Mouse (Mus musculus): ENCODE data around the gene Fam53a.

Gene Fam53a

DNA sequence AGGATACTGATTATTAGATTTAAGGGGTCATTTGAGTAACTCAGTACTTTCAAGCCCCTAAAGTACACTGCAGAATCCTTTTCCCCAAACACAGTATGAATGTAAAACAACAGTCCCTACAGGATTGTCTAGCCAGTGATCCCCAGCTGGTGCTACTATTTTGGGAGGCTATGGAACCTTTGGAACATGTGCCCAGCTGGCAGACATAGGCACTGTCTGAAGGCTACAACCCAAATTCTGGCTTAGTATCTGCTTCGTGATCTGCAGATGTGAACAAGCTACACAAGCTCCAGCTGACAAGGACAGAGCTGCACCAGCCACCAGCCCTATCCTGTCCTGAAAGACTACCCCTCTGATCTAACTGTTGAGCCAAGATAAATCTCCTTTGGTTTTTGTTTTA lies 3.1 kb upstream of the Fam53a start:
- no peak for DNase-seq (ENCODE audit: extremely low spot score, low spot score)

DNA sequence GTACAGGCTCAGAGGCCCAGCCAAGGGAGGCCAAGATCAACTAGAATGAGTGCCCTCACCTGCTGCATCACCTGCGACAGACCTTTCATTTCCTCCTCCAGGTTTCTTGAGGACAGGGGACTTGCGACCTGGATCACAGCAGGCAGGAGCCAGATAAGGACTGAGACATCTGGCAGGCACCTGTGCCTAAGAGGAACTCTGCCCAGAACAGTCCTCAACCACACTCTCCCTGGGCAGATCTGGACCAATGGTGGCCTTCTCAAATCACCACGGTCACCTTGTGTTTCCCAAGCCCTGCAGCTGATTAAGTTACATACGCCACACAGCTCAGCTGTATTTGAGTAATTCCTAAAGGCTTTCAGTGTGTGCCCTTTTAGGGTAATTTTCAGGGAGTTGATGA lies 1.2 kb upstream of the Fam53a start:
- DNase-seq (ENCODE audit: extremely low spot score, low spot score), result no peak

DNA sequence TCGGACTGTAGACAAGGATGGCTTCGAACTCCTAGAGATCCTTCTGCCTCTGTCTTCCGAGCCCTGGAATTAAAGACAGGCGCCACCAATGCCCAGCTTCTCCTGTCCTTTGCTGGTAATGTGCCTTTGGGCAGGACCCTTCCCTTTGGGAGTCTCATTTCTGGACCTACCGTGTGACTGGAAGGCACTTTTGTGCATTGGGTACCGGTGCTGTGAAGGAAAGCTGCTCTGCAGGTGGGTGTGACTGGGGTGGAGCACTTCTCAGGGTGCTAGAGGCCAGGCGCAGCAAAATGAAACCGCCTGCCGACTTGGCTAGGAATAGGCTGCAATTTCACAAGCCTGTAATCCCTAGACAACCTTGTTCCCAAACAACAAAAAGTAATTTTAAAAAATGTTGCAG lies 626 bp upstream of the Fam53a start:
- DNase-seq (ENCODE audit: extremely low spot score, low spot score), result no peak

DNA sequence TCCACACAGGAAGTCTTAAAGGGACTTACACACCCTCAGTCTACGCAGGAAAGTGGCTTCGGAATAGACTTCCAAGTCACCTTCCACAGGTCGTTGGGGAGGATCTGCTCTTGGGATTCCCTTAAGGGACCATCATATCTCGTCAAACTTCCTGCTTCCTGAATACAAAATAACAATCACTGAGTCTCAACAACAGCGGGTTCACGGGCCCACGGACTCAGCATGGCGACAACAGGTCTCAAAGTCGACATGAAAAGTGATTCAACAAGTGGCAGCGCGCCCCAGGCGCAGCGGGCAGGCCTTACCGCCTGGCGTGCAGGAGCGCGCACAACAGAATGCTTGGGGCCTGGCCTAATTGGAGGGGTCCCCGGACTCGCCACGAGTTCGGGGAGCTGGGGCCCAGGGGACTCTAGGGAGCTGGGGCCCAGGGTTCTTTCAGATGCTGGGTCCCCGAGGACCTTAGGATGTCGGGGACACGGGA lies 575 bp downstream of the Fam53a start:
- DNase-seq (ENCODE audit: extremely low spot score, low spot score), result no peak

DNA sequence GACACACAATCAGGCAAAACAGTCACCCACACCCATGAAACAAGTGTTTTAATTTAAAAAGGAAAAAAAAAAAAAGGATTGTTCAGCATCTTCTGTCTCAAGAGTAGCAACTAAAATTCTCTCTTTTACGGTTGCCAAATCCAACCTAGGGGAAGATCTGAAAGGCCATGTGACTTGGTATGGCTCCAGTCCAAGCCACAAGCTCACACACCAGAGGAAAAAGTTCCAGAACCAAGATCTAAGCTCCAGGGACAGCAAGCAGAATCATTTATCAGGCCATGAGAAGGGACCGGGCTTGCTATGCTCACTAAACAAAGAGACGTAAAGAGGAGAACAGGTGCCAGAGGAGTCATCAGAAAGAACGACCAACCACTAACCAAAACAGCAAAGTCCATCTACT lies 1.5 kb downstream of the Fam53a start:
- DNase-seq (ENCODE audit: extremely low spot score, low spot score), result no peak

DNA sequence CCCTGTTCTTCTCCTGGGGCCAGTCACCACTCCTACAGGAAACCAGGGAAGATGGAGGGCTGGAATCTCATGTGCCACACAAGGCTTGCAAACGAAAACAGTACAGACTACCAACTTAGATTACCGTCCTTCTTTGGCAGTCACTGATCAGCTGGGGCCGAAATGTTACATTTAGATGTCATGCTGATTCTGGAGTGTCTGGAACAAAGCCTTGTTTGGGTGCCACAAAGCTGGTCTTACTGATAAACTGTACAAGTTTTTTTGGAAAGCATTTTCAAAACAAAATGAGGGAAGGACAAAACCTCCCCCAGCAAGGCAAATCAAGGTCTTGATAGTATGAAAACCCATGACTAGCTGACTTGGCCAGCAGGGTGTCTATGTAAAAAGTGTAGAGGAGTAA lies 5.7 kb downstream of the Fam53a start:
- no peak for DNase-seq (ENCODE audit: extremely low spot score, low spot score)

DNA sequence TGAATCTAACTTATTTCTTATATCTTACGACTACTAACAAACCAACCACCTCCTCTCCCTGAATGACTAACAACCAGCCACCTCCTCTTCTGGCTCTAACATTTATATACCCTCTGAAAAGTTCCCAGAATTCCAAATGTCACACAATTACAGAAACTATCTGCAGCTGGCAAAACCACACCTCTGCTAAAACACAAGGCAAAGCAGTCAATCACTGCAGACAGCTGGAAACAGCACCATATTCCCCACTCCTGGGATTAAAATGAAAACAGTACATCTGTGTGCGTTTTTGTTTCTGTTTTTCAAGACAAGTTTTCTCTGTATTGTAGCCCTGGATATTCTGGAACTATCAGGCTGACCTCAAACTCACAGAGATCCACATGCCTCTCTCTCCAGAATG lies 6.8 kb downstream of the Fam53a start:
- DNase-seq (ENCODE audit: extremely low spot score, low spot score), result no peak

DNA sequence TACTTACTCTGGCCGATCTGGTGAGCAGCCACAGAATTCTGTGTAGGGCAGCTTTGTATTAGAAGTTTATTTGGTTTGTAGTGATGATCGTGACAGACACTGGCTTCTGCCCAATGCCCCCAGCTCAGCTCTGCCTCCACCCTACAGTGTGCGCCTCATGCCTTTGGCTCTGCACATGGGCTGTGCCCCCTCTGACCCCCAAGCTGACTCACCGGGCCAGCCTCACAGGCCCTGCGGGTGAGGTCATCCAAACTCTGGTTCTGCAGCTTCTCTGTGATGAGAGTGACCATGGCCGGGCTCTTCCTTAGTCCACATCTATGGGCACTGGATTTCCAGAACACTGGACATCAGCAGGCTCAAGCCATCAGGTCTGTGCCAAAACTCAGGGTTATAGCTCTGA lies 15.0 kb downstream of the Fam53a start:
- no peak for DNase-seq (ENCODE audit: extremely low spot score, low spot score)

DNA sequence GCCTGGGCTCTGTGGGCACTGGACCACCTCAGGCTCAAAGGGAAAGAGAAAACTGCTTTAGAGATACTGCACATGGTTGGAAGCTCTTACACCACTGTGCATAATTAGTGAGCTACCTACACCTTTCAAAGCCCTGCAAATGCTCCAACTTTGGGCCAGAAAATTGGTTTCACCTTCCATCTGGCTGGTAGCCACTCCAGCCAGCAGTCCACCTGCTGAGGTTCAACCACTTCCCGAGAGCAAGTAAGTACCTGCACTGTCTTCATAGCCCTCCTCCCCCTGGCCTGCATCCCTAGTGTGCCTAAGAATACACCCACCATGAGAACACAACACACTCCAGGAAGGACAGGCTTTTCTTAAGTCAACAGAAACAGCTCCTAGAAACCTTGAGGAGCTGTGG lies 17.6 kb downstream of the Fam53a start:
- no peak for DNase-seq (ENCODE audit: extremely low spot score, low spot score)

DNA sequence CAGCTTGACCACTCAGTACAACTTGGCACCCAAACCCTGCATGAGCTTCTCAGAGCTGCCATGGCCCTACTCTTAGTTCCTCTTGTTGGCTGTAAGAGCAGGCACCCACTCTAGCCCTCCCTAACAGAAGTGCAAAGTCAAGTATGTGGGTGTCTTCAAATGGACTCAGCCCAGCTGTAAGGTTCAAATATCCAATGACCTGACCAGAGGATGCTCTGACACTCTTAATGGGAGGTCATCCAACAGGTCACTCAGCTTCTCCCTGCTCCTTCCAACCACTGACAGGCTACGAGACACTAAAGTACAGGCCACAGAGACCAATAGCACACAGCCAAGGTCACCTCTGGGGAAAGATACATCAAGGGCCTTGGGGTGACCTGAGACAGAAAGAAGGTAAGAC lies 20.2 kb downstream of the Fam53a start:
- DNase-seq (ENCODE audit: extremely low spot score, low spot score), result no peak

DNA sequence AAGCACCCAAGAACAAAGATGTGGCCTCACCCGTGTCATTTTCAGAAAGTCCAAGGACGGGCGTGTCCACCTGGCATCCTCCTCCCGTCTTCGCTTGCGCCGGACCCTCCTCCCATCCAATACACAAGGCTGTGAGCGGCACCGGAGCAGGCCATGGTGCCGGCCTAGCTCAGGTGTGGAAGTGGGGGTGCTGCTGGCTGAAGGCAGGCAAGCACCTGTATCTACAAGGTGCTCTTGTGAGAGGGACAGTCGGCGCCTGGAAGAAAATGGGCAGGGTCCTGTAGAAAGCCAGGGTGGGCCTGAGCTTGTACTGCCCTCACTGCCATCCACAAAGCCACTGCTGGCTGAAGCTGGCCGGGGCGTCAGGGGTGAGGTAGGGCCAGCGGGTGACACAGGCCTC lies 22.0 kb downstream of the Fam53a start:
- no peak for DNase-seq (ENCODE audit: extremely low spot score, low spot score)

DNA sequence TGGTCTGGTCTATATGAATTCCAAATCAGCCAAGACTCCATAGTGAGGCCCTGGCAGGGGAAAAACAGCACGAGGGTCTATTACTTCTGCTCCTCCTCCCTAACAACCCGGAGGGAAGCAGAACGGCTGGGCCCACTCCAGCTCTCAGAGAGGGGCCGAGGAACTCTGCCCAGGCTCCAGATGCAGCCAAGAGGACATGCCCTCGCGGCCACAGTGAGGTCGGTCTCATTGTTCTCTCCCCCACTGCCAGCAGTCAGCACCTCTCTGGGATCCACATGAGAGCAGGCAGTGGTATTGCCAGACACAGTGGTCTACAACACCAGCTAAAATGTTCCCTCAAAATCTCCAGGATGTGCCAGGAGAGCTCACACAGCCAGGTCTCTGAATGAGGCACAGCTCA lies 22.8 kb downstream of the Fam53a start:
- DNase-seq (ENCODE audit: extremely low spot score, low spot score), result no peak

DNA sequence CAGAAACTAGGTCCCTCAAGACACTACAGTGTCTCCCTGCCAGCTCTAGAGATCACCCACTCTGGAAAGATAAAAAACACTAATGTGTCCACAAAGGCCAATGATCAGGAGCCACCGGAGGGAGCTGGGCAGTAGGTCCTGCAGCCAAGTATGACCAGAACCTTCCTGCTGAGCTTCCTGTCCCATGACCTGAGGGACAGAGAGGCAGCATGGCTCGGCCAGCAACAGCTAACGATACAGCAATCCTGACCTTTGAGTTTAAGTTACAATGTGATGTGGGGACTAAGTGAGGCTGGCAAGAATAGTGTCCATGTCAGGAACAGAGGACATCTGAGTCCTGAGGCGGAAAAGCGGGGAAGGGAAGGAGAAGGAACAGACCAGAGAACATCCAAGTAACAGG lies 24.1 kb downstream of the Fam53a start:
- no peak for DNase-seq (ENCODE audit: extremely low spot score, low spot score)

DNA sequence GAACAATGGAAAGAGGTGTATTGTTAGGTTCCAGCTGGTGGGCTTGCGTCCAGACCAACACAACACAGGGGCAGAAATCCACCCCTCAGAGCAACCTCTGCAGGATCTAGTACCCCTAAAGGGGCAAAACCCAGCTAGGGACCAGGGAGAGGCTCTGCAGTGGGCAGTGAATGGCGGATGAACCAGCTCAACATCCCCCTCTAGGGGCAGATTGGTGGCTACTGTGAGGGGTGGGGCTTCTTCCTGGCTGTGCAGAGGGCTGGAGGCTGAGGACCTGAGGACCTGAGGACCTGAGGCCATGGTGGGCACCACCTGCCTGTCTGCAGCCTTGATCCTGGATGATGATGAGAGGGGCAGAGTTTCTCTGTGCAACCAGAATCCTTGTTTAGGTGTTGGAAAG lies 35.8 kb downstream of the Fam53a start:
- peak; percentile 17 for DNase-seq (ENCODE audit: extremely low spot score, low spot score)

DNA sequence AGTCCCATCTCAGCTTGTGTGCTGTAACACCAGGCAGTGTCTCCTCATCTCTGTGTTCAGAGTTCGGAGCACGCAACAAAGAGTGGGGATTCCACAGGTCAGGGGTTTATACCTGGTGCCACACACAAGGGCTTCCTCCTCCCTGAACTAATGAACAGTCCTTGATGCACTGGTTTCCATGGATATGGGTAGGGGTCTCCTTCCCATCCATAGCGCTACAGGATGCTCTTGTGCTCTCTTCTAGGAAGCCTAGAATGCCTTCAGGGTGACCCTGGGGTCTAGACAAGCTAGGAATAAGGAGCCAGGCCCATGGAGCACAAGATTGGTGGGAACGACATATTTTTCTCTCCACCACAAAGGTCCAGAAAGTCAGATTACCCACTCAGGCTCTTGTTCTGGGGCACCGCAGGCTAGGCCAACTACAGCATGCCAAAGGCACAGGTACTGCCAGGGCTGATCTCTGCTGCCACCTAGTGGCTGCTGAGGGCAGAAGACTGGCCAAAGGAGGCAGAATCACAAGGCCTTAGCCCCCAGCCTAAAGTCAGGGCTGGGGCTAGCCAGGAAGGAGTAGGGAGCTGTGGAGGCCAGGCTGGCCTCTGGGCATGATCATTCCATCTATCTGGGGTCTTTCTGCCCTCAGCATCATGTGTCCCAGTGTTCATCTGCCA lies 40.1 kb downstream of the Fam53a start:
- DNase-seq (ENCODE audit: extremely low spot score, low spot score), result peak; percentile 82

DNA sequence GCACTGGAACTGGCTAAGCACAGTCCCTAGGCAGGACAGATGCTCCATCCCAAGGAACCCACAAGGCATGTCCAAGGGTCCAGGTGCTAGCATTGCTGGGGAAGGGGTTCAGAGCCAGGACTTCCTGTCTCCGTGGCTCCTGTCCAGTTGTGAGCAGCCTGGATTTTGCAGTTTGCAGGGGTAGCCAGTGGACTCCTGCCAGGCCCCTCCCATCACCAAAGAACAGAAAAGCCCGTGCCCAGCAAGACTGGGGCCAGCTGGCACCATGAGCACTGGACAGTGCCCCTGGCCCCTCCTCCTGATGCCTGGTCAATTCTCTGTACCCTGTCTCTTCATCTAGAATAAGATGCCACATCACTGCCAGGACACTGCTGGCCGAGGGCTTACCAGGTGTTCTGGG lies 41.4 kb downstream of the Fam53a start:
- DNase-seq (ENCODE audit: extremely low spot score, low spot score), result no peak

DNA sequence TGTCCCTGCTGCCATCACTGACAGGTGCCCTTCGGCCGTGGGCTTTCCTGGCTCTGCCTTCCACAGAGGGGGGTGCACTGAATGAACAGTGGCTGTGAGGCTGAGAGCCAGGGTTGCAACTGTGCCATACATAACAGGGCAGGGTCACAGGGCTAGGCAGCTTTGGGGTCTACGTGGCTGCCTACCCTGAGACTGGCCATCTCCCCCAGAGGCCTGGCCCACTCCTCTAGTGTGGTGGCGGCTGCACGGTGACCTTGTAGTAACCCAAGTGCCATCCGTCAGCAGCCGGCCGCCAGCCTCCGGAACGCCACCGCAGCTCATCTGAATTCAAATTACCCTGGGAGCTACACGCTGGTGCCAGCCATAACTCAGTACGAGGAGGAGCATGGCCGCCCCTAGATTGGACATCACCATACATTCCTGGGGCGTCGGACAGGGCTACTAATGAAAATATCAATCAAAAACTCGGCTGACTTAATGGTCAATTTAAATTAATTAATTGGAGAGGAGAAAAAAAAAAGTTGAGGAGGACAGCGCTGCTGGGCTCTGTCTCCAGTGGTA lies 41.9 kb downstream of the Fam53a start:
- no peak for DNase-seq (ENCODE audit: extremely low spot score, low spot score)

DNA sequence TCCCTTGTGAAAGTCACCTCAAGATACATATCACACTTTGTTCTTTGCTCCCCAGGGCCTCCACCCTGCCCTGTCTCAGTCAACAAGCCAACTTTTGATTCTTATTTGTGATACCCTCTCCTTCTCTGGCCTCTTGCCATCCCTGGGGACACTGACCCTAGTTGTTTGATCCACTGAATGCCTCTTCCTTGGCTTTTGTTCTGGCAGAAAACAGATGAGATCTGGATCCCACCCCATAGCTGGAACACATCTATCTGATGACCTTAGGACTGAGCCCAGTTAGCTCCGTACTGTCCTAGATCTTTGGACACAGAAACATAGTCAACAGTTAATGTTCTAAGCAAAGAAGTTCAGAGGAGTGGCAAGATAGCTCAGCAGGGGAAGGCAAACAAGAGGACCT lies 49.1 kb downstream of the Fam53a start:
- no peak for DNase-seq (ENCODE audit: extremely low spot score, low spot score)

DNA sequence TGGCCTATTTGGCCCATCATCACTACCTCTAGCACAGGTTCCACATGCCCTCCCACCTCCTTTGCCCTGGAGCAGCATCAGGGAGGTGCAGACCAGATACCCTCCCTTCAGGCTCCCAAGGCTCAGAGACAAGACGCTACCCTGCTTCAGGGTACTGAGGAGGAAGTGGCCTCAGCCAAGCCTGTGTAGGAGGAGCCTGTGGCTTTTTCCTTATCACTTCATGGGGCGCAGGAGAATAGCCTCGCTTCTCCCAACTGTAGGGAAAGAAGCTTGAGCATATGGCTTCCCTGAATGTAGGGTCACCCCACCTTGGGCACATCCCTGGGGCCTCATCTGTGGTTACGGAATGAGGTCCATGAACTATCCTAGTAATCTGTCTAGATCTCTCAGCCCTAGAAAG lies 55.2 kb downstream of the Fam53a start:
- no peak for DNase-seq (ENCODE audit: extremely low spot score, low spot score)

DNA sequence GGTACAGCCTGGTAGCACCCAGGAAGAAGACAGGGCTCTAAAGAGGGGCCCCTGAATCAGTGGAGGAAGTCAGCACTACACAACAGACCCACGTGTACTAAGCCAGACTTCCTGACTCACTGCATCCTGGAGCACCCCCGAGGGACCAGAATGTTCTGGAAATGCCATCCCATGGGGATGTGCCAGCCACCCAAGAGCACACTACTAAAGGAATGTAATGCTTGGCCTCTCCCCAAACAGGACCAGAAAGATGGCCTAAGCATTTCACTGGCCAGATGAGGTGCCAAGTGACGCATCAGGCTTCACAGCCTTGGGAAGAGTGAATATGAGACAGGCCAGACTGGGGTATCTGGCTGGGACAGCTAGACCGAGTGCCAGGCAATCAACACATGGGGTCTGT lies 63.5 kb downstream of the Fam53a start:
- DNase-seq (ENCODE audit: extremely low spot score, low spot score), result no peak

DNA sequence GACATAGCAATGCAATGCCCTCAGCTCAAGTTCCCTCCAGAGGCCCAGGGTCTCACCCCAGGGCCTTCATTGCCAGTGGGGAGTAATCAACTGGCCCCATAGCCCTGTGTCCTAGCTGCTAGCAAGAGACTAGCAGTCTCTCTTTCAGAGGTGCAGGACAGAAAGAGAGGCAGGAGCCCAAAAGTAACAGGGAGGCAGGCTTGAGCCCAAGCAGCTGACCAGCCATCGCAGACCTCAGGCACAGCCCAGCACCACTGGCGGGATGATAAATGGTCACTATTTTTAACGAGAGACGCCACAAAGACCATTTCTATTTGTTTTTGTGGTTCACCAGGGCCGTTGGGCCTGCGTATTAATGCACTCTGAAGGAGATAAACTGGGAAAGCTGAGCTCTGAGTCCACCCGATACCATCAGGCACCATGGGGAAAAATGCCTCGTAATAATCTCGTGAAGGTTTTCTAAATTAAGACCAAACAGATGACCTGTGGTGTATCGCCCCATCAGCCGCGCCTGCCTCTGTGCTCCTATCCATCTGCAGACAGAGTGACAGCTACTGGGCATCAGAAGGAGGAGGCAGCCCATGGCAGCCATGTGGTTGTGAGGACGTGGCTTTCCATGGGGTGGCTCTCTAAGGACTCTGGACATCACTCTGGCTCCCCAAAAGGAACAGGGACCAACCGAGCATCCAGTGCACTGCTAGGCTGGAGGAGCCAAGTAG lies 73.0 kb downstream of the Fam53a start:
- DNase-seq (ENCODE audit: extremely low spot score, low spot score), result no peak
